Mouse (Mus musculus) liver, adult 2 months (tissue): ENCODE data around the gene Tradd.

ENCODE experiments used
- CTCF ChIP-seq: fragments of 200-500 bp; IDR thresholded peaks from 2 replicates; pipeline ENCODE4 v1.5.1; 2011; ENCODE audit warnings: low read depth, low read length, control low read depth
- POLR2A ChIP-seq: fragments of 200-500 bp; IDR thresholded peaks from 2 replicates; pipeline ENCODE4 v1.6.1; 2011; ENCODE audit warnings: low read length, control low read depth; ENCODE audit not compliant: insufficient read depth; ENCODE audit errors: extremely low read depth

DNA sequence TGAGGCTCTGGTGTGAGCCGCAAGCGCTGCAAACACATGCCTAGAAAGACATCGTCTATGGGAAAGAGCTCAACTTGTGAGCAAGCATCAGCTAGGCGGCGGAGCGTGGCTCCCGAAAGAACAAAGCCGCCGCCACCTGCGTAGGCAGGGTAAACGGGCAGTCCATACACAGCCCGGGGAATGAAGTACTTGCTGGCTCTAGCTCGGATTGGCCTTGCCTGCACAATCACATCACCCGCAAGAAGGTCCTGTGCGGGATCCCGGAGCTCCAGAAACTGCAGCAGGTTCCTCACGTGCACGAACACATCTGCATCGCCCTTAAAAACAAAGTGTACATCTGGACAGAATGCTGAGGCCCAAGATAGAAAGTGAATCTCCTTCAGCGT, 10.7 kb downstream of the Tradd start:
- no peak for TF ChIP-seq CTCF
- no peak for TF ChIP-seq POLR2A
